Mouse (Mus musculus) adrenal gland, adult (tissue): Measurements from ENCODE around the gene Scrg1.
"Not testable (repeated sequence)": the region's sequence is repeated elsewhere in the genome, so short reads cannot be mapped to it uniquely, and the experiment has no call there.

ENCODE experiments used
- DNase-seq, 2 experiments: peaks; one replicate each; pipeline ENCODE4 v3.0.0; 2022 to 2023; ENCODE audit warnings: low spot score in 1 of 2; ENCODE audit not compliant: inconsistent age in 2 of 2

The Scrg1 gene

GRCm38 (mm10) chr8:57453361-57453760 lies 2.4 kb upstream of the Scrg1 start:
- no peak for DNase-seq

- DNase-seq, result no peak
These were observed 1.4 kb downstream of the Scrg1 start for GRCm38 (mm10) chr8:57457152-57457551.

- DNase-seq, result peak; percentile 9 to 66
These were observed 2.2 kb downstream of the Scrg1 start for GRCm38 (mm10) chr8:57457942-57458341.

- no peak for DNase-seq
These were observed 7.1 kb downstream of the Scrg1 start for GRCm38 (mm10) chr8:57462839-57463238.

GRCm38 (mm10) chr8:57463757-57464156 lies 8.0 kb downstream of the Scrg1 start:
- DNase-seq, result no peak

GRCm38 (mm10) chr8:57468624-57469023 lies 12.9 kb downstream of the Scrg1 start:
- DNase-seq, result peak; percentile 45 to 88

GRCm38 (mm10) chr8:57470863-57471262 lies 15.1 kb downstream of the Scrg1 start:
- DNase-seq, result no peak

GRCm38 (mm10) chr8:57473751-57474150 lies 18.0 kb downstream of the Scrg1 start:
- no peak for DNase-seq

- DNase-seq, result no peak
These were observed 22.7 kb downstream of the Scrg1 start for GRCm38 (mm10) chr8:57478406-57478805.

- no peak for DNase-seq
These were observed 24.0 kb downstream of the Scrg1 start for GRCm38 (mm10) chr8:57479700-57480099.

GRCm38 (mm10) chr8:57480606-57481005 lies 24.9 kb downstream of the Scrg1 start:
- DNase-seq, result no peak

- DNase-seq, result peak; percentile 67 to 89
These were observed 31.0 kb downstream of the Scrg1 start for GRCm38 (mm10) chr8:57486491-57487440.

- peak; percentile 99 to 100 for DNase-seq
These were observed 31.9 kb downstream of the Scrg1 start, which contains the start of gene Sap30 for GRCm38 (mm10) chr8:57487441-57488155. Gene Sap30, minus strand, starts transcription at chr8:57487860.

GRCm38 (mm10) chr8:57488312-57488765 lies 32.6 kb downstream of the Scrg1 start:
- peak; percentile 70 to 88 for DNase-seq

GRCm38 (mm10) chr8:57489366-57489765 lies 33.6 kb downstream of the Scrg1 start:
- no peak for DNase-seq

- DNase-seq, result no peak
These were observed 34.2 kb downstream of the Scrg1 start for GRCm38 (mm10) chr8:57489896-57490295.

- DNase-seq, result no peak
These were observed 36.1 kb downstream of the Scrg1 start for GRCm38 (mm10) chr8:57491873-57492272.

GRCm38 (mm10) chr8:57498494-57498846 lies 42.7 kb downstream of the Scrg1 start:
- DNase-seq, result no peak

- peak; percentile 58 to 90 for DNase-seq
These were observed 43.3 kb downstream of the Scrg1 start for GRCm38 (mm10) chr8:57498847-57499511.

GRCm38 (mm10) chr8:57503641-57504040 lies 47.9 kb downstream of the Scrg1 start:
- peak; percentile 42 to 87 for DNase-seq

GRCm38 (mm10) chr8:57505500-57505899 lies 49.8 kb downstream of the Scrg1 start:
- DNase-seq, result not testable (repeated sequence)
